Mouse (Mus musculus) myocyte (in vitro differentiated cells): ENCODE data around the gene Spata46. TPM values are rescaled to one million over a fixed set of nuclear protein-coding genes. Genes with fewer than 3 reads are reported as not detected.

ENCODE experiments used
- H3K27me3 ChIP-seq: one replicate; pipeline ENCODE4 v1.6.1; 2011; ENCODE audit not compliant: control insufficient read depth, insufficient read depth, insufficient read length
- H3K36me3 ChIP-seq: one replicate; pipeline ENCODE4 v1.6.1; 2011; ENCODE audit not compliant: control insufficient read depth, insufficient read depth
- H3K4me2 ChIP-seq: one replicate; pipeline ENCODE4 v1.6.1; 2011; ENCODE audit warnings: low read depth, control low read depth
- H3K4me3 ChIP-seq: one replicate; pipeline ENCODE4 v1.5.1; 2011; ENCODE audit warnings: mild to moderate bottlenecking, control low read depth, moderate library complexity
- H3K79me2 ChIP-seq: one replicate; pipeline ENCODE4 v1.6.1; 2011; ENCODE audit not compliant: control insufficient read depth, insufficient read depth
- H3ac ChIP-seq: one replicate; pipeline ENCODE4 v1.6.1; 2011; ENCODE audit not compliant: control insufficient read depth, insufficient read length
- CEBPB ChIP-seq: IDR thresholded peaks from 2 replicates; pipeline ENCODE4 v1.6.1; 2011; ENCODE audit warnings: mild to moderate bottlenecking, moderate library complexity; ENCODE audit not compliant: poor library complexity, insufficient read depth, severe bottlenecking
- E2F4 ChIP-seq: IDR thresholded peaks from one replicate; pipeline ENCODE4 v1.6.1; 2011; ENCODE audit warnings: mild to moderate bottlenecking, control low read depth, moderate library complexity; ENCODE audit not compliant: insufficient read depth
- MAX ChIP-seq: IDR thresholded peaks from one replicate; pipeline ENCODE4 v1.6.1; 2011; ENCODE audit warnings: low read depth, mild to moderate bottlenecking, control low read depth
- MYOD1 ChIP-seq, 3 experiments: IDR thresholded peaks; one replicate each; pipeline ENCODE4 v1.6.1; 2011; ENCODE audit warnings: control low read depth in 2 of 3, low read depth in 2 of 3, mild to moderate bottlenecking in 2 of 3, moderate library complexity in 1 of 3; ENCODE audit not compliant: insufficient read length in 2 of 3, control insufficient read depth in 1 of 3
- MYOG ChIP-seq, 3 experiments: IDR thresholded peaks; one replicate each; pipeline ENCODE4 v1.6.1; 2011; ENCODE audit warnings: control low read depth in 2 of 3, low read depth in 2 of 3, mild to moderate bottlenecking in 2 of 3; ENCODE audit not compliant: insufficient read length in 2 of 3, control insufficient read depth in 1 of 3, insufficient read depth in 1 of 3
- POLR2A ChIP-seq: IDR thresholded peaks from one replicate; pipeline ENCODE4 v1.6.1; 2011; ENCODE audit warnings: low read depth, mild to moderate bottlenecking, control low read depth, moderate library complexity; ENCODE audit not compliant: insufficient read length
- POLR2AphosphoS2 ChIP-seq: IDR thresholded peaks from one replicate; pipeline ENCODE4 v1.6.1; 2011; ENCODE audit warnings: low read depth, control low read depth; ENCODE audit not compliant: insufficient read length
- REST ChIP-seq: IDR thresholded peaks from one replicate; pipeline ENCODE4 v1.6.1; 2011; ENCODE audit warnings: mild to moderate bottlenecking, control low read depth, moderate library complexity; ENCODE audit not compliant: insufficient read depth, insufficient read length
- SRF ChIP-seq: IDR thresholded peaks from one replicate; pipeline ENCODE4 v1.6.1; 2011; ENCODE audit warnings: low read depth; ENCODE audit not compliant: control insufficient read depth, insufficient read length
- TCF12 ChIP-seq: IDR thresholded peaks from one replicate; pipeline ENCODE4 v1.6.1; 2011; ENCODE audit warnings: mild to moderate bottlenecking, control low read depth; ENCODE audit not compliant: poor library complexity, insufficient read depth, severe bottlenecking
- TCF3 ChIP-seq: IDR thresholded peaks from one replicate; pipeline ENCODE4 v1.6.1; 2011; ENCODE audit warnings: low read depth, control low read depth; ENCODE audit not compliant: insufficient read length
- USF1 ChIP-seq: IDR thresholded peaks from one replicate; pipeline ENCODE4 v1.6.1; 2011; ENCODE audit warnings: low read depth, mild to moderate bottlenecking, control low read depth, moderate library complexity
- polyA plus RNA-seq: library from polyadenylated mRNA; unstranded; fragments of >200 nt; fragmentation: generic; extraction: Trizol; gene quantifications from one replicate; pipeline ENCODE4 v1.2.1, GENCODE M21; 2012; ENCODE audit warnings: missing spikeins

Spata46 gene
- polyA plus RNA-seq, 1 experiment, result not detected

DNA sequence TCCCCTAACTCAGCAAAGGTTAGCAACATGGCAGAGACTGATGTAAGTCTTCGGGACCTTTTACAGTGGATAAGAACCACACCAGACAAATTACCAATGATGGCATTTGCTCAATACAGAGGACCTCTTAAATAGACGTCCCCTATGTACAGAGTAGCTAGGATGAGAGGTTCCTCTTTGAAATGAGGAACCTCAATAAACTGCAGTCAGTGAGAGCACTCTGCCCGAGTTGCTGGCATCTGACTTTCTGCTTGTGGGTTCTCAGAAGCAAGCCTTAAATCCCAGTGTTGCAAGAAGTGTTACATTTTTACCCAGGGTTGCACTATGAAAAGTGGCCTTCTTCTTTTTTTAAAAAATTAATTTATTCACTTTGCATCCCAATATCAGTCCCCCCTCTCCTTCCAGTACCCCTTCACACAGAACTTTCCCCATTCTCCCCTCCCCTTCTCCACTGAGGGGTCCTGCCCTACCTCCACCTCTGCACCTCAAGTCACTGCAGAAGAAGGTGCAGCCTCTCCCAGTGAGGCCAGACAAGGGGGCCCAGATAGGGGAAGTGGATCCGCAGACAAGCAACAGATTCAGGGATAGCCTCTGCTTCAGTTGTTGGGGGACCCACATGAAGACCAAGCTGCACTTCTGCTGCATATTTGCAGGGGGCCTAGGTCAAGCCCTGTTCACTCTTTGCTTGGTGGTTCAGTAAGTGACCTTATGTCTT lies 26.0 kb upstream of the Spata46 start:
- Histone ChIP-seq H3K36me3 (no peaks in the 10 kb centered on the region), H3K27me3 (no peaks in the 10 kb centered on the region), H3K4me2 (no peak overlapping the region), H3ac (no peak overlapping the region), H3K79me2 (no peaks in the 10 kb centered on the region), H3K4me3 (no peak overlapping the region)
- no peak for TF ChIP-seq MAX

DNA sequence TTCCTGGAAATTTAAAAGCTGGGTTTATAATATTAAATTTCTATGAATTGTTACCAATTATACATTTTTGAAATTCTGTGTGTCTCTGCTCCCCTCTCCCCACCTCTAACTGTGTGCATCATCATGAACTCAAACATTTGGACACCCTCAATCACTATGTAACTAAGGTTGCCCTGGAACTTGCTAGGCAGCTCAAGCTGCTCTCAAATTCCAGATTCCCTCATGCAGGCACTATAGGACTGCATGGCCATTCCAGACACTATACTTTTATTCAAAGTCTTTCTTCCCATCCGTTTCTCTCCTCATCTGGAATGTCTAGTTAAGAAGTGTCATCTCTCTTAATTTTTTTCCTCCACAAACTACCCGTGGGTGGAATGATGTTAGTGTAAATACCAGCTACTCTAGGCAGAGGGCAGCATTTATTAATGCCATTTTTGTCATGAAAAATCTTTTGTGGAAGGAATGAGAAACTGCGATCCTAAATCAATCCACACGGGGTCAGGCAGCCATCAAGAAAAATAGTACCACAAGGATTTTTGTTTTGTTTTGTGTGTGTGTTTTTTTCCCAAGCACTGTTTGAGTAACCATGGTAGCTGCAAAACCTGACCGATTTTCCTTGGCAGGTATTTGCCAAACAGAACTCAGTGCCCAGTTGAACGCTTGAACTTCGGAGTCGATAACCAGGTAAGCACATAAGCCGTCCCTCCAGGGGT lies 16.2 kb upstream of the Spata46 start:
- Histone ChIP-seq H3K27me3 (no peaks in the 10 kb centered on the region), H3K36me3 (no peaks in the 10 kb centered on the region), H3K79me2 (no peaks in the 10 kb centered on the region), H3K4me2 (no peak overlapping the region), H3K4me3 (no peak overlapping the region), H3ac (no peak overlapping the region)
- TF ChIP-seq E2F4 (no peak), POLR2A (no peak), POLR2AphosphoS2 (no peak), TCF12 (no peak), REST (no peak), MYOD1 (IDR thresholded peaks at IDR 0.05; ENCODE audit: control insufficient read depth in 1 of 3, insufficient read length in 2 of 3, low read depth in 2 of 3) (no peak), TCF3 (no peak), USF1 (no peak), CEBPB (no peak), MYOG (IDR thresholded peaks at IDR 0.05; ENCODE audit: control insufficient read depth in 1 of 3, insufficient read depth in 1 of 3, insufficient read length in 2 of 3, low read depth in 2 of 3) (no peak)

DNA sequence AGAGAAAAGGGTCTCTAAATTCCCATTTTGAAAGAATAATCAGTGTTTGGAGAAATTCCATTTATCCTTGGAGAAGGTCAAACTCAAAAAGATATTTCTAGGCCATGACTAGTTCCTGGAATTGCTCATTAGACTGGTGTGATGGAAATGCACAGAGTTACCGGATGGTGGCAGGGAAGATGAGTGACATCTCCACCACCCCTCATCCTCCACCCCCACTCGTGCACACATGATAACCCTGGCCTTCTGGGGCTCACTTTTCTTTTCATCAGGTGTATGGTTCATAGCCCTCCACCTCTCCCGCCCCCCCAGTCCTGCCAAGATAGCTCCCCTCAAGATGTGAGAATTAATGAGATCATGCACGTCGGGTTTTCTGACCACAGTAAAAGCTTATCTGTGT lies 15.3 kb upstream of the Spata46 start:
- H3K79me2 ChIP-seq, result no peaks in the 10 kb centered on the region
- TF ChIP-seq CEBPB (no peak), POLR2A (no peak), MYOG (IDR thresholded peaks at IDR 0.05; ENCODE audit: control insufficient read depth in 1 of 3, insufficient read depth in 1 of 3, insufficient read length in 2 of 3, low read depth in 2 of 3) (no peak), SRF (no peak), USF1 (no peak), REST (no peak), TCF12 (no peak)
- no peak overlapping the region for H3K4me2 ChIP-seq
- H3K27me3 ChIP-seq, result no peaks in the 10 kb centered on the region
- H3ac ChIP-seq, result no peak overlapping the region
- H3K4me3 ChIP-seq, result no peak overlapping the region
- no peaks in the 10 kb centered on the region for H3K36me3 ChIP-seq

DNA sequence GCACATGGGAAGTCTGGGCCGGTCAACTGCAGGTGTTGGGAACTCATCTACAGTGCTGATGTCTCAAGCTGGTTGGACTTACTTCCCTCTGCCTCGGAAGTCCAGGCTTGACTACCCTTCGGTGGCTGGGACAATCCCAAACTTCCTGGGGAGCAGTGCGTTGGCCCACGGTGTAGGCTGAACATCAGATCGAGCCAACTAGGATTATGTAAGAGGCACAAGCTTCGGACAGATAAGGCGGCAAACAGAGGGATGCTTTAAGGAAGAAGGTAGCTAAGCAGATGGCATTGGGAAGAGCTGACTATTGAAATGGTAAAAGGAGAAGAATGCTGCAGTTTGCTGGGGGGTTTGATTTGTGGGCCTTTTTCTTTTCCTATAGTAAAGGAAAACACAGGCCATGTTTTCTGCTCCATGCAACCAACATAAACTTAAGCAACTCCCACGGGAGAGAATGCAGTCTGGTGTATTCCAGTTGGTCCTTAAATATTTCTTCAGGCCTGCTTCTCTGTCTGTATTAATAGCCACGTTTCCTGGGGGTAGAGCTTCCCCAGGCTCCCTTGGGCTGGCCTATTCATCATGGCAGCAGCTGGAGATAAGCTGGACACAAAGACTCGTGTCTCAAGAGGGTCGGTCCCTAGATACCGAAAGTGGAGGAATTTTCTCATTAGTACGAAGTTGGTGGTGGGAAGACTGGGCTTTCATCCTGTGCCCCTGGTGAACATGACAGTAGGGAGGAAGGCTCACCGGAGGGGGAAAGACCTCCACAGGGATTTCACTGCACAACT lies 13.6 kb upstream of the Spata46 start:
- Histone ChIP-seq H3K4me3 (no peak overlapping the region), H3K27me3 (peaks cover 6% of the 10 kb centered on the region), H3K4me2 (no peak overlapping the region), H3K36me3 (no peaks in the 10 kb centered on the region), H3K79me2 (no peaks in the 10 kb centered on the region), H3ac (no peak overlapping the region)
- TF ChIP-seq MYOG (IDR thresholded peaks at IDR 0.05; ENCODE audit: control insufficient read depth in 1 of 3, insufficient read depth in 1 of 3, insufficient read length in 2 of 3, low read depth in 2 of 3) (no peak), E2F4 (no peak), POLR2A (no peak), USF1 (no peak), SRF (no peak), TCF3 (no peak), TCF12 (no peak), POLR2AphosphoS2 (no peak), CEBPB (no peak), MYOD1 (IDR thresholded peaks at IDR 0.05; ENCODE audit: control insufficient read depth in 1 of 3, insufficient read length in 2 of 3, low read depth in 2 of 3) (no peak), REST (no peak), MAX (no peak)

DNA sequence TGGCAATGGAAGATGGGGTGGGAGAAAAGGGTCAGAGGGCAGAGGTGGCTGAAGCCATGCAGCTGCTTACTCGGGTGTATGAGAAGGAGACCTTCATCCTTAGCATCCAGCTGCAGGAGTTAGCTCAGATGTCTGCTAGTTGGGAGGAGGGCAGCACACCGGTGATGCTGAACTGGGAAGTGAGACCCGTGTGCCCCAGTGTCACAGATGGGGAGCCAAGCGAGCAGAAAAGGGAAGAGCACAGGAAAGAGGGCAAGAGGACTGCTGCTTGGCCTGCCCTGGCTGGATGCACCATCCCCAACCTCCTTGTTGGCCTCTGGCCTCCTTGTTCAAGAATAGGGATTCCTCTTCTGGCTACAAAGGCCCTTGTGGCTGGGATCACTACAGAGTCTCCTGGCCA lies 9.1 kb upstream of the Spata46 start:
- H3K4me2 ChIP-seq, result no peak overlapping the region
- no peak overlapping the region for H3K4me3 ChIP-seq
- TF ChIP-seq TCF3, result no peak
- TF ChIP-seq CEBPB, result no peak
- no peak for TF ChIP-seq USF1
- TF ChIP-seq TCF12, result no peak
- no peak for TF ChIP-seq POLR2AphosphoS2
- no peak overlapping the region for H3ac ChIP-seq
- H3K27me3 ChIP-seq, result peaks cover 6% of the 10 kb centered on the region
- H3K79me2 ChIP-seq, result no peaks in the 10 kb centered on the region
- no peaks in the 10 kb centered on the region for H3K36me3 ChIP-seq
